Mouse (Mus musculus): ENCODE data around the gene Bpifb2. TPM values are rescaled to one million over a fixed set of nuclear protein-coding genes. Genes with fewer than 3 reads are reported as not detected.
"Not testable (repeated sequence)": the region's sequence is repeated elsewhere in the genome, so short reads cannot be mapped to it uniquely, and the experiment has no call there.

Bpifb2 gene
- total RNA-seq (2021), result not detected

GRCm38 (mm10) chr2:153874745-153875144 is at the start of gene Bpifb2:
Gene Bpifb2, plus strand, starts transcription at chr2:153875045.
- intact Hi-C loops (cut with DNase I), result no loop called here
- no peak for DNase-seq (ENCODE audit: low spot score in 2 of 2)

GRCm38 (mm10) chr2:153825900-153826299 is 48.9 kb upstream of the Bpifb2 start:
- intact Hi-C loops (cut with DNase I); DNase-seq (ENCODE audit: low spot score in 2 of 2): not testable (repeated sequence)

DNA sequence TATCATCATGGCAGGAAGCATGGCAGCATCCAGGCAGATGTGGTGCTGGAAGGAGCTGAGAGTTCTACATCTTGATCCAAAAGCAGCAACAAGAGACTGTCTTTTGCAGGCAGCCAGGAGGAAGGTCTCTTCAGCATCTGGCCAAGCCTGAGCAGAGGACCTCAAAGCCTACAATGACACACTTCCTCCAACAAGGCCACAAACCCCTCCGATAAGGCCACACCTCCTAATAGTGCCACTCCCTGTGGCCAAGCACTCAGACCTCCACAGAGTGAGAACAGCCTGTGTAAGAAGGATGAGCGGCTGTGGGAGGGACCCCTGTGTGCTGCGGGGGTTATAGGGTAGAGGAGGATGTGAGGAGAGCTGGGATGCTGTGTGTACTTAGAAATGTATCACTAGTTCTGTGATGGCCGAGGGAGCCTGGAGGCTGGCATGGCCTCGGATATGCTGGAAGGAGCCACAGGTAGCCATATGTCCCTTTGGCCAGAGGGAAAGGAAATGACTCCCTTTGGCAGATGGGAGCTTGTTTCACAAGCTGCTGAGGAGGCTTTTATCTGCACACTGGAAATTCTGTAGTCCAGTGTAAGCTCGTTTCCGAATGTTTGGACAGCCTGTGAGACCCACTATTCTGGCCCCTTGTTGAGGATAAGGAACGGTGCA is 47.5 kb upstream of the Bpifb2 start:
- intact Hi-C loops (cut with DNase I), result no loop called here
- no peak for DNase-seq (ENCODE audit: low spot score in 2 of 2)

- no peak for DNase-seq (ENCODE audit: low spot score in 2 of 2)
- intact Hi-C loops (cut with DNase I), result no loop called here
Observed at GRCm38 (mm10) chr2:153828704-153829103, 46.1 kb upstream of the Bpifb2 start.

- intact Hi-C loops (cut with DNase I), result no loop called here
- DNase-seq (ENCODE audit: low spot score in 2 of 2), result no peak
Observed at GRCm38 (mm10) chr2:153833291-153833690, 41.6 kb upstream of the Bpifb2 start.

DNA sequence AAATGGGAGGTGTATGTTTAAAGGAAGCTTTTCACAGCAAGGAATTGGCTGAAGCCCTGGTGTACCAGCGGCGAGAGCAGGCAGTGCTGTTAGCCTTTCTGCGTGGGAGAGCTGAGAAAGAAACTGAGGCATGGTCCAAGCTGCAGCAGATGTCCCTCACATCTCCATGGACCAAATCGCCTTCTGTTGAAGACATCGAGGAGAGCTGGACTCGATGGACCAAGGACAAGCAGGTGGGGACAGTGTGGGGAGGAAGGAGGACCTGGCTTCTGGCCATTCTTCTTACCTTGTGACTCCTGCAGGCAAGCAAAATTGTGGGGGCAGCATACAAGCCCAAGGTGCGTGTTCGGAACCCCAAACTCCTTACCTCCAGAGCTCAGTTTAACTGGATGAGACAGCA is 32.0 kb upstream of the Bpifb2 start:
- DNase-seq (ENCODE audit: low spot score in 2 of 2), result no peak
- intact Hi-C loops (cut with DNase I), result loop anchor here (10.0 kb wide), 1 partner anchor 128 kb away; no protein-coding TSS in a partner anchor

DNA sequence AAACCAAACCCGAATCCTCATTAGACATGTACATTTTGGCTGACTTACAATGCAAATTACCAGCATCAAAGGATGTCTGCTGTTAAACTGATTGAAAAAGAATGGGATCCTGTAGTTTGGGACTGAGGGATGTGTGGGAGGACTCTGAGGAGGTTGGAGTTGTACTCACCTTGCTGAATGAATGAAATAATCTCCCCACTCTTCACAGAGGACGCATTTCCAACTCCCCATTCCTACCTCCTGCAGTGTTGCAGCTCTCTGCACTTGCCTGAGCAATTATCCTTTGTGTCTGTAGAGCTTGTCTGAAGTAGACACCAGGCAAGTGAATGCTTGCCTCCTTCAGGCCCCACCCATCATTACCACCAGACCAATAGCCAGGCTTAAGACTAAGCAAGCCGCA is 26.5 kb upstream of the Bpifb2 start:
- no peak for DNase-seq (ENCODE audit: low spot score in 2 of 2)
- intact Hi-C loops (cut with DNase I), result loop anchor here (10.0 kb wide), 1 partner anchor 134 kb away; no protein-coding TSS in a partner anchor

DNA sequence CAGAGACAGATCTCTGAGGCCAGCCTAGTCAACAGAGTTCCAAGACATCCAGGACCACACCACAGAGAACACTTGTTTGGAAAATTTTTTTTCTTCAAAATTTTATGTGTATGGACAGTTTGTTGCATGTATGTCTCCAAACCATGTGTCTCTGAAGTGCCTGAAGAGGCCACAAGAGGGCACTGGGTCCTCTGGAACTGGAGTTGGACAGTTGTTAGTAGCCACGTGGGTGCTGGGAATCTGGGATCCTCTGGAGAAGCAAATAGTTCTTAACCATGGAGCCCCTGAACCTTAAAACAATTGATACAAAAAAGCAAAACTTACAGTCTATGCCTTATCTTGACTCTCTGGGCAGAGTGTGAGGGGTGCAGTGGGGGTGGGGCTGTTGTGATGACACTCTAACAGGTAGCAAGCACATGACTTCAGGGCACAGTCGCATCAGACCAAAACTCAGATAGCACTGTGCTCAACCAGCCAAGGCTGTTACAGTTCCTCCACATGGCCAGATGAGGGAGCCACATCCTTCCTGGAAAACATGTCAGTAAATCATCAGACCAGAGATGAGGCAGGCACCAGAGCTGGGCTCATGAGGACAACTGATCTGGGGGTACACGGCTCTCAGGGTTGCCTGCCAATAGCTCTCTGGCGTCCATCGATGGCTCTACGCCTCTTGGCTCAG is 24.4 kb upstream of the Bpifb2 start:
- intact Hi-C loops (cut with DNase I), result loop anchor here (2.0 kb wide), 1 partner anchor 182 kb away; no protein-coding TSS in a partner anchor
- no peak for DNase-seq (ENCODE audit: low spot score in 2 of 2)

GRCm38 (mm10) chr2:153851030-153851360 is 23.9 kb upstream of the Bpifb2 start:
- DNase-seq (ENCODE audit: low spot score in 2 of 2), result peak; percentile 13 to 21
- intact Hi-C loops (cut with DNase I), result loop anchor here (2.0 kb wide), 1 partner anchor 182 kb away; no protein-coding TSS in a partner anchor

DNA sequence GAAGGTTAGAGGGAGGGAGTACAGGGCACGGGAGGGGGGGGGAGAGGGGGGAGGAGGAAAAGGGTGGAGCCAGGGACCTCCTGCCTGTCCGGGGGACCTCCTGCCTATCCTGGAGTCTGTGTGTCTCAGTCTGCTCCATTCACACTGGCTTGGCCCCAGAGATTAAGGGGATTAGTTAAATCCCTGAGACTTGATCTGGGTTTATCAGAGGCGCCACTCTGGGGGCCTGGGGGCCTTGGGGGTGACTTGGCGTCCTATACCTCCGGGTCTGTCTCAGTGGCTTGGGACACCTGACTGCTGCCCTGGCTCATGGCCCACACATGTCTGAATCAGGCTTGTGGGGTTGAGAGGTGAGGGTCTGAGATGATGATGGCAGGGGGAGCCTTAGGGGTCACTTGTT is 21.3 kb upstream of the Bpifb2 start:
- intact Hi-C loops (cut with DNase I), result no loop called here
- DNase-seq (ENCODE audit: low spot score in 2 of 2), result no peak

DNA sequence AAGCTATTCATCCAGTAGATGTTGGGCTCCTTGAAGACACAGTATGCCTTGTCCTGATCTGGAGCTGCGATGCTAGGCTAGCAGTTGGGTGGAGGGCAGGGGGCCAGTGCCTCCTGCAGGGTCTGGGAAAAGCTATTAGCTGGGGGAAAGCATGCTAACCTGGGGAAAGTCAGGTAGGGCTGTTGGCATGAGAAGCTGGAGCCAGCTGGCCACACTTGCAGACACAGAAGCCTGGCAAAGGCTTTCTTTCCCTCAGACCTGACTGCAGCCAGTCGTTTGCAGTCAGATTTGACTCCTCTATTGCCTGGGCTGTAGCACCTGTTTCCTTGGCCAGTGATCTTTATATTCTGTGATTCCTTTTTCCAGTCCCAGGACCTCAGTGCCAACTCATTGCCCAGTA is 15.3 kb upstream of the Bpifb2 start:
- intact Hi-C loops (cut with DNase I), result no loop called here
- no peak for DNase-seq (ENCODE audit: low spot score in 2 of 2)

DNA sequence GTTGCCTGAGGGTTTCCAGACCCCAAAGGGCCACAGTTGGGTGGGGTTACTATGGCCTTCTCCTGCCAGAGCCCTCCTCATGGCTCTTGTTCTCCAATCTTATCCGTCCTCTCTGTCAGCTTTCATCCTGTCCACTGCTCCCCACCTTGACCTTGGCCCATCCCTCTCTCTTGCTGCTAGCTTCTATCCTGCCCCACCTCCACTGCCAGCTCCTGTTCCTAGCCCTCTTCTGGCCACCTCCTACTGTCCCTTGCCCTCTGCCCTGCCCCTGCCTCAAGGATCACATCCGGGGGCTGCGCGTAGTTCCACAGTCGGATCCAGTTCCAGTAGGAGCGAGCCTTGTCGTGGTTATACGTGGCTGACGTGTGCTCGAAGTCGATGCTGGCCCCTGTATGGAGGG is 14.5 kb upstream of the Bpifb2 start:
- DNase-seq (ENCODE audit: low spot score in 2 of 2), result no peak
- intact Hi-C loops (cut with DNase I), result no loop called here

GRCm38 (mm10) chr2:153860715-153861114 is 14.1 kb upstream of the Bpifb2 start:
- intact Hi-C loops (cut with DNase I), result no loop called here
- no peak for DNase-seq (ENCODE audit: low spot score in 2 of 2)

- no peak for DNase-seq (ENCODE audit: low spot score in 2 of 2)
- intact Hi-C loops (cut with DNase I), result no loop called here
Observed at GRCm38 (mm10) chr2:153861960-153862359, 12.9 kb upstream of the Bpifb2 start.

DNA sequence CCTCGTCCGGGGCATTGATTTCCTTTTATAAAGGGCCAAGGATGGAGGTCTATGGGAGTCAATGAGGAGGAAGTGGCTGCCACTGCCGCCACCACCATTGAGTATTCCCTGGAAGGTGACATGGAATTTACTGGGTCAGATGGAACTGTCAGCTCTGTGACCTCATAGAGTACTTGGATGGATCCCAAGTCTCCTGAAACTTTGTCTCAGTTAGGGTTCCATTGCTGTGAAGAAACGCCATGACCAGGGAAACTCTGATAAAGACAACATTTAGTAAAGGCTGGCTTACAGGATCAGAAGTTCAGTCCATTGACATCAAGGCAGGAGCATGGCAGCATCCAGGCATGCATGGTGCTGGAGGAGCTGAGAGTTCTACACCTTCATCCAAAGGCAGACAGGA is 3.9 kb upstream of the Bpifb2 start, which contains the start of gene Sun5:
Gene Sun5 (minus strand): TSS at position 101 of the 400 bp plus-strand sequence.
- DNase-seq (ENCODE audit: low spot score in 2 of 2), result no peak
- intact Hi-C loops (cut with DNase I), result no loop called here

DNA sequence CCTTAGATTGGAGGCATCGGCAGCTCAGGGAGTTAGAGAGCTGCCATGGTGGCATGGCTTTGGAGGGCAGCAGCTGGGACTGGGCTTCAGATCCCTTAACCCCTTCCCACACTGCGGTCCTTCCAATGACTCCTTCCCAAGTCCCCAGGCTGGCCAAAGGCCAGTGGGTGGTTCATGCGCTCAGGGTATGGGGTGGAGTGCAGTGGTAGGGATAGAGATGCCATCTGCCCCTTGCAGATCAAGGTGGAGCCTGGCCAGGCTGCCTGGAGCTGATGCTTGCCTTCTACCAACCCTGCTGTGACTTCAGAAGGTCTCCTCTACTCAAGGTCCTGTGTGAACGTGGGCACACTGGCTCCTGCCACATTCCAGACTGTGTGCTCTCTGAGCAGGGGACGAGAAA is 24.3 kb downstream of the Bpifb2 start:
- intact Hi-C loops (cut with DNase I), result no loop called here
- DNase-seq (ENCODE audit: low spot score in 2 of 2), result no peak

GRCm38 (mm10) chr2:153900088-153900487 is 25.2 kb downstream of the Bpifb2 start, which contains the start of gene Bpifb6:
Gene Bpifb6, plus strand, starts transcription at chr2:153900388.
- intact Hi-C loops (cut with DNase I), result no loop called here
- no peak for DNase-seq (ENCODE audit: low spot score in 2 of 2)

- intact Hi-C loops (cut with DNase I), result no loop called here
- no peak for DNase-seq (ENCODE audit: low spot score in 2 of 2)
Observed at GRCm38 (mm10) chr2:153902726-153903125, 27.9 kb downstream of the Bpifb2 start.

DNA sequence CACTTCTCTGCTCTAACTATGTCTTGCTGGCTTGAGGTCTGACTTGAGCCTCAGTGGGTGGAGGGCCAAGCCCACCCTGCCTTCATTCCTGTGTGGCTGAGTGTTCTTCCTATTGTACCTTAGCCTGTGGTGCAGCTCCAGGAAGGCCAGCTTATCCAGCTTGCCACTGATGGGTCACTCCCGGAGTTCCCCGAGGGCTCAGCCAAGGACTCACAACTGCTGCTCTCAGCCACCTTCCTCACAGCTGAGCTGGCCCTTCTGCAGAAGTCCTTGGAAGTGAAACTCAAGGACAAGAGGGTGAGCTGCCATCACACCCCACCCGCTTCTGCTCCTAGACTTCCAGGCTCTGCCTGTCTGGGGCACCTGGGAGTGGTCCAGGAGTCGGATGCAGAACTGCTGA is 31.8 kb downstream of the Bpifb2 start:
- no peak for DNase-seq (ENCODE audit: low spot score in 2 of 2)
- intact Hi-C loops (cut with DNase I), result no loop called here

DNA sequence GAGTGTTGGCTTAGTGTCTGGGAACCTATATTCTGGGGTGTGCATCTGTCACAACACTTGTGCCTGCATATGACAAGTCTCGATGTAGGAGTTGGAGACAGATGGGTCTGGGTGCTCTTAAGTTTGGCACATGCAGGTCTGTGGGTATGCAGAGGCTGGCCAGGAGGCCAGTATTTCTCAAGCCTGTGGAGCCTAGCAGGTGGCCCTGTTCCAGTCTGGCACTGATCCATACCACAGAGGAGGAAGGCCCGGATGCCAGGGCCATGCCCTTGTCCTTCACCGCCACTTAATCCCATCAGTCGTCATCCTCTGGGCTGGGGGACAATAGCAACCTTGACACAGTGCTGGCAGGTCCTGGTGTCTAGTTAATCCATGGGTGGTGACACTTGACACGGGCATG is 39.3 kb downstream of the Bpifb2 start:
- intact Hi-C loops (cut with DNase I), result no loop called here
- peak; percentile 11 to 22 for DNase-seq (ENCODE audit: low spot score in 2 of 2)

- intact Hi-C loops (cut with DNase I), result no loop called here
Observed at GRCm38 (mm10) chr2:153917930-153918329, 43.1 kb downstream of the Bpifb2 start, which contains the start of gene Bpifb3. Gene Bpifb3, plus strand, starts transcription at chr2:153918230.

More at GRCm38 (mm10) chr2:153917930-153918329, 43.1 kb downstream of the Bpifb2 start, which contains the start of gene Bpifb3:
- DNase-seq (ENCODE audit: low spot score in 2 of 2), result no peak
